Mouse (Mus musculus) embryonic facial prominence, embryonic 14.5 days (tissue): ENCODE results near the gene Gnpda2. TPM values are rescaled to one million over a fixed set of nuclear protein-coding genes. Genes with fewer than 3 reads are reported as not detected.

Experiments
- ATAC-seq: fragments of 200-750 bp; cut with Nextera tagmentation; 2 replicates; pipeline ENCODE4 v1.8.0; 2017; ENCODE audit warnings: low read depth, moderate number of reproducible peaks, moderate TSS enrichment
- DNase-seq: peaks from one replicate; pipeline ENCODE4 v3.0.0-alpha.2; 2015; ENCODE audit warnings: low spot score
- H3K27ac ChIP-seq: fragments of 300-500 bp; sonication (generic); replicated peaks from 2 replicates; pipeline ENCODE4 v1.5.1; 2014; ENCODE audit warnings: low read depth, mild to moderate bottlenecking, low read length, moderate library complexity
- H3K27me3 ChIP-seq: fragments of 300-500 bp; sonication (generic); replicated peaks from 2 replicates; pipeline ENCODE4 v1.6.1; 2014; ENCODE audit warnings: low read length; ENCODE audit not compliant: control insufficient read depth, insufficient read depth
- H3K36me3 ChIP-seq: fragments of 300-500 bp; sonication (generic); 2 replicates; pipeline ENCODE4 v1.6.1; 2014; ENCODE audit warnings: low read length, mixed read lengths; ENCODE audit not compliant: control insufficient read depth, insufficient read depth
- H3K4me1 ChIP-seq: fragments of 300-500 bp; sonication (generic); 2 replicates; pipeline ENCODE4 v1.6.1; 2014; ENCODE audit warnings: antibody characterized with exemption, low read length; ENCODE audit not compliant: control insufficient read depth, insufficient read depth
- H3K4me2 ChIP-seq: fragments of 300-500 bp; sonication (generic); 2 replicates; pipeline ENCODE4 v1.6.1; 2014; ENCODE audit warnings: low read depth, mild to moderate bottlenecking, low read length, moderate library complexity, mixed read lengths
- H3K4me3 ChIP-seq: fragments of 300-500 bp; sonication (generic); 2 replicates; pipeline ENCODE4 v1.5.1; 2014; ENCODE audit warnings: low read depth, mild to moderate bottlenecking, low read length
- H3K9ac ChIP-seq: fragments of 300-500 bp; sonication (generic); 2 replicates; pipeline ENCODE4 v1.6.1; 2014; ENCODE audit warnings: low read depth, mild to moderate bottlenecking, low read length, moderate library complexity, mixed read lengths
- H3K9me3 ChIP-seq: fragments of 300-500 bp; sonication (generic); 2 replicates; pipeline ENCODE4 v1.6.1; 2016; ENCODE audit warnings: low read length; ENCODE audit not compliant: control insufficient read depth
- WGBS: fragments of 180-500 bp; shearing (Covaris S2); extraction: QIAGEN DNeasy Blood & Tissue Kit; methylation state at CpG from one replicate; pipeline ENCODE4 v1.1.7; 2014; 5-methylcytosine and 5-hydroxymethylcytosine counted together
- polyA plus RNA-seq: library from polyadenylated mRNA; unstranded; fragments of >200 nt; fragmentation: Nextera tagmentation; extraction: Ambion mirVana; gene quantifications from 2 replicates; pipeline ENCODE4 v1.2.1, GENCODE M21; 2014

Gene Gnpda2
- polyA plus RNA-seq, result 46.6 and 48.5 TPM in 2 replicates

DNA sequence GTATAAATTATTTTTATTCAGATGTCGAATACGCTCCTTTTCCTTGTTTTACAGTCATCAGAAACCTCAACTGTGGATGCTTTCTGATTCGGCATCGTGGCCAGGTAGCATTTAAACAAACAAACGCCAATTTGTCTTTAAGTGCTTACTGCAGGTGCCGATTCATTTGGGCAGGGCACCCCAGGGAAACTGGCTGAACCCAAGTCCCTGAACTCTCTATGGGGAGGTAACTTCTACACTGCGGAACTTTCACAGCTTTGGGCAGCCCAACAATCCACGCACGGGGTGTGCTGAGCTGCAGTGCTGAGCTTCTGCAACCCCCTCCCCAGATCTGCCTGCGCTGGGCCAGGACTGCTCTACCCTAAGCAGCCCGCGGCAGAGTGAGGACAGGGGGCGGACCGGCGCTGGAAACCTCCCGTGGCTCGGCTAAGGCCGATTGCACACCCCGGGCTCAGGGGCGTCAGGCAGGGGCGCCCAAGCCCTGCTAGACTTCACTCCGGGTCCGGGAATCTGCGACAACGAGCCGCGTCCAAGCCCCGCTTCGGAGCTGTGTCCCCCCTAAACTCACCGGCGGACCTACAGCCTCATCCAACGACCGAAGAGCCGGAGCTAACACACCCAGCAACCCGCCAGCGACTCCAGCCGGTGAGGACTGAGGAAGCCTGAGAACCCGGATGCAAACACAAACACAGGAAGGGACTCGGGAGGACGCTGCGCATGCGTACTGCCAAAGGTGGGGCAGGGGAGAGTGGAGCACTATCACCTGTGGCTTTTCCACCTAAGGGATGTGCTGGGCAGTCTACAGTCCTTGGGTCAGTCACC lies at the start of gene Gnpda2:
Gene Gnpda2, minus strand, starts transcription at position 701 of the 822 bp plus-strand sequence.
- Histone ChIP-seq H3K4me3 (peak within 1 kb of the TSS; percentile 54), H3K9ac (peak within 1 kb of the TSS; percentile 73), H3K4me2 (peak within 1 kb of the TSS; percentile 66), H3K27me3 (no peaks in the 10 kb centered on the region), H3K9me3 (no peaks in the 10 kb centered on the region), H3K27ac (peak within 1 kb of the TSS; percentile 50), H3K4me1 (no peaks in the 10 kb centered on the region), H3K36me3 (peaks cover 14% of the 10 kb centered on the region; the same call in 1 of the 2 replicates)
- DNase-seq (peak; percentile 96), ATAC-seq (peak; percentile 98)
- WGBS, result 3% methylated on average over 40 of the region's 42 CpGs

DNA sequence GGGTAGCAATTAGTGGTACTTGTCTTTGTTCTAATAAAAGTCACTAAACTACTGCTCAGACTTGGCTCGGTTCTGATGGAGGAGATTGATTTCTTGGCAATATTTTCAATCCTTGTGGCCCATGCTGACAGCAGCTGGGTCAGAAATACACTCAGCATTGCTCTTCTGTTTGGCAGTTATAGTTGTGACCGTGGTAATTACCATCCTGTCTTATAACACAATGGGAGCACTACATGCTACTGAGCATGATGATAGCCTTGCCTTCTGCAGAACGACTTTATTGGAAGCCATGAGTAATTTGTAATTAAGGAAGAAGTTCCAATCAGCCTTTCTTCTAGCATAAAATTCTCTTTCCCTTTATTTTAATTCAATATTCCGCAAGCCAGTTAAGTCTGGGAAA lies 42.6 kb upstream of the Gnpda2 start:
- Histone ChIP-seq H3K4me1 (no peaks in the 10 kb centered on the region), H3K4me3 (no peak overlapping the region), H3K36me3 (no peaks in the 10 kb centered on the region), H3K27ac (no peak overlapping the region), H3K27me3 (no peaks in the 10 kb centered on the region), H3K4me2 (no peak overlapping the region), H3K9me3 (no peaks in the 10 kb centered on the region), H3K9ac (no peak overlapping the region)
- DNase-seq (no peak), ATAC-seq (no peak)
- WGBS, result 69% methylated on average over 4 of the region's 4 CpGs

DNA sequence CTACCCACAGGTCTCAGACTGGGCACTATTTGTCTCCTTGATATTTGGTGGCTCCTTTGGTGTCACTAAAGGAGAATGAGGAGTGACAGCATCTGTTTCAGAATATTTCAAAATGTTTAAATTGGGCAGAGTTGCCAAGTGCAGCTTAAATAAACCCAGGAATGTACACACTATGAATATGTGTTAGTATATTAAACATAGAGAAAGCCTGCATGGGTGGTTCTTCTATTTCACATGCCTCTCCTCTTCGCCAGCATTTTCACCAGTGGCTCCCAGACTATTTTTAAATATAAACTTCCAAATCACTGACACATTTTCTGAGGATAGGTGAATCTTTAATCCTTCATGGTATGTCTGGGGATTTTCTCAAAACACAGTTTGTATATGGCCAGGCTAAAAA lies 28.8 kb upstream of the Gnpda2 start:
- no peak for DNase-seq
- Histone ChIP-seq H3K4me3 (no peak overlapping the region), H3K36me3 (no peaks in the 10 kb centered on the region), H3K27me3 (no peaks in the 10 kb centered on the region), H3K9me3 (no peaks in the 10 kb centered on the region), H3K4me2 (no peak overlapping the region), H3K9ac (no peak overlapping the region), H3K27ac (no peak overlapping the region), H3K4me1 (no peaks in the 10 kb centered on the region)
- WGBS, result 56% methylated on average over 1 of the region's 1 CpGs
- no peak for ATAC-seq

DNA sequence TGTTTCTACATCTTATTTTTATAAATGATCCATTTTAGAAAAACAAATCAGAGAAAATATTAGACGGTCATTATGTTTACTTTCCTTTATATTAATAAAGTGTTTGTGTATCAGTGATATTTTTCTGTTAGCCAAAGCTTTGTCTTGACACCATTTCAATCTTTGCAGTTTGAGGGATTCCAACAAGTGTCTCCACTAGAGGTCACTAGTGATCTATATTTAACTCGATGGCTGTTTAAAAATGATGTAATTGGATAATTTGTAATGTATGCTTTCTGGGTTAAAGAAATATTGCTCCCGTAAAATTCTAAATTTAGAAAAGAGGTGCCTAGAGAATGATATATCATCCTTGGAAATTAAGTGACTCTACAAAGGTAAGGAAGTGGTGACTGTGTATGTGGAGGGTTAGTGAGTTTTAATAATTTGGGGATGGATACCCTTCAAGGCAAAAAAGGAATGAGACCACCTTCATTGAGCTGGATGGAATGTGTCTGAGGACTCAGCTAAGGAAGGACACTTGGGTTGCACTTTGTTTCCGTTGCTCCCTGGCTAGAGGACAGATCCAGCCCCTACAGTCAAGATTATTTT lies 21.2 kb upstream of the Gnpda2 start:
- 13% methylated on average over 4 of the region's 4 CpGs for WGBS
- H3K9ac ChIP-seq, result no peak overlapping the region
- H3K9me3 ChIP-seq, result no peaks in the 10 kb centered on the region
- 0 out of 2 replicates have a peak, but pooled peaks cover 3% of the 10 kb centered on the region for H3K27me3 ChIP-seq
- H3K4me2 ChIP-seq, result no peak overlapping the region
- no peak overlapping the region for H3K4me3 ChIP-seq
- DNase-seq, result peak; percentile 54
- no peak for ATAC-seq
- H3K36me3 ChIP-seq, result no peaks in the 10 kb centered on the region
- H3K4me1 ChIP-seq, result no peaks in the 10 kb centered on the region
- no peak overlapping the region for H3K27ac ChIP-seq

DNA sequence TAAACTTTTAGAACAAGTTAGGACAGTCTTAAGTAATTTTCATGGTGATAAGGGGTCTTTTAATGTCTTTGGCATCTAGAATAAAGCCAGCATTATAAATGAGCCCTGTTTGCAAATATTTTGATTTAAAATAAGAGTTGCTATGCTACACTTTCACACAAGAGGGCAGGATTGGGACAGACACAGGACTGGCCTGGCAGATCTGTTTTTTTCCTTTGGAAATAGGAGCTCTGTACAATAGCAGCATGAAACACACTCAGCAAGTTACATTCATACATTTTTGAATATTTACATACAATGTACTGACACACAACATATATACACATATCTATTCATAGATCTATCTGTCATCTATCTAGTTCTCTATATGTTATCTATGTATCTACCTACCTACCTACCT lies 8.9 kb upstream of the Gnpda2 start:
- Histone ChIP-seq H3K9me3 (no peaks in the 10 kb centered on the region), H3K27ac (no peak overlapping the region), H3K4me1 (no peaks in the 10 kb centered on the region), H3K9ac (no peak overlapping the region), H3K4me2 (no peak overlapping the region), H3K4me3 (no peak overlapping the region), H3K27me3 (no peaks in the 10 kb centered on the region), H3K36me3 (no peaks in the 10 kb centered on the region)
- DNase-seq, result peak; percentile 42
- no peak for ATAC-seq

DNA sequence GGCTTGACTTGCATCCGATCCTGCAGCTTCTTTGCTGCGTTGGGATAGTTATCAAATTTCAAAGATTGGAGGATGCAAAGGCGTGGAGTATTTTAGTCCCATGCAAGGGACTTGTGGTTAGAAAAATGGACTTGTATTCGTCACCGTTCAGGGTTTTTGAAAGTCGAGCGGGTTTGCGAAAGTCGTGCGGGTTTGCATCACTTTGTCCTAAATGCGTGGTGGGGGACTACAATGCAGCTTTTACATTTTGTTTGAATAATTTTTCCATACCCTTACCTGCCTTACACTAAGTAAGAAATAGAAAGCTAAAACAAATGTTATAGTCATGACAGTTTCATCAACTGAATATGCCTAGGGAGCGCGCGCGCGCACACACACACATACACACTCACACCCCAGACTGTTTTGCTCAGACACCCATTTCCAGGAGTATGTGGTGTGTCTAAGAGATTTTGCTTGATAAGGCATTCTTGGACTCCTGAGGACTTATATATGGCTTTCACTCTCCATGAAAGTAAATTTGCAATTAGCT lies 34.7 kb downstream of the Gnpda2 start:
- WGBS, result 8% methylated on average over 16 of the region's 16 CpGs
- H3K27me3 ChIP-seq, result no peaks in the 10 kb centered on the region
- peak overlapping the region; percentile 98 for H3K9ac ChIP-seq
- peak overlapping the region; percentile 57 for H3K4me2 ChIP-seq
- peak overlapping the region; percentile 93 for H3K27ac ChIP-seq
- H3K36me3 ChIP-seq, result peaks cover 24% of the 10 kb centered on the region; the same call in 1 of the 2 replicates
- DNase-seq, result peak; percentile 18
- H3K4me3 ChIP-seq, result peak overlapping the region; percentile 94
- peaks cover 5% of the 10 kb centered on the region; the same call in 1 of the 2 replicates for H3K4me1 ChIP-seq
- no peak for ATAC-seq
- H3K9me3 ChIP-seq, result no peaks in the 10 kb centered on the region

DNA sequence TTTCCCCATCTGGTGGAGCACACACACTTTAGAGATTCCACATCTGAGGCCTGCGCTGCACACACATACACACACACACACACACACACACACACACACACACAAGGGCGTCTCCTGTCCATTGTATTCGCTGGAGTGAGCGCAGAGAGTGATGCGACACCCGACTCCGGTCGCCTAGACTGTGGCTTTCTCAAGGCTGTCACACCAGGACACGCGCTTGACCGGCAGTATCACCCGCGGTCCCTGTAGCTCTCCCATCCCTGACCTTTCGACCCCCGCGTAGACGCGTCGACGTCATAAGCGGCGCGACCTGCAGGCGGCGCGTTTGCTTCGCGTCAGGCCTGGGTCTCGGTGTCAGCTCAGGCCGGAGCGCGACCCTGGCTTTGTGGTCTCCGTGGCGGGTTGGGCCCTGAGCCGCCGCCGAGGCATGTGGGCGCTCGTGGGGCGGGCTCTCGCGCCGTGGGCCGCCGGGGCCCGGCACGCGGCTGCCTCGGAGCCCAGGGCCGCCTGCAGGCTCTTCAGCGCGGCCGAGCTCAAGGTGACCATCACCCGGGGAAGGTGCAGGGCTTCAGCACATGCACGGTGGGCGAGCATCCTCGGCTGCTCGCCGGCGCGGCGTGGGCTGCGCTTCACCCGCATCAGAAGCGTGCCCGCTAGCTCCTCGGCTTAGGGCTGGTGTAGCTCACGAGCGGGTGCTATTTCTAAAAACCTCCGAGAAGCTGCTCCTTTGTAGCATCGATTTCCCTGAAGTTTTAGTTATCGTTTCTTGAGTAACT lies 35.3 kb downstream of the Gnpda2 start, which contains the start of gene Guf1:
Gene Guf1, plus strand, starts transcription at position 296 of the 776 bp plus-strand sequence.
- DNase-seq (peak; percentile 92), ATAC-seq (peak; percentile 93)
- H3K9ac ChIP-seq, result peak within 1 kb of the TSS; percentile 98
- H3K9me3 ChIP-seq, result no peaks in the 10 kb centered on the region
- peaks cover 20% of the 10 kb centered on the region; the same call in 1 of the 2 replicates for H3K36me3 ChIP-seq
- peak within 1 kb of the TSS; percentile 57 for H3K4me2 ChIP-seq
- H3K4me3 ChIP-seq, result peak within 1 kb of the TSS; percentile 94
- no peaks in the 10 kb centered on the region for H3K27me3 ChIP-seq
- peaks cover 5% of the 10 kb centered on the region; the same call in 1 of the 2 replicates for H3K4me1 ChIP-seq
- WGBS, result 1% methylated on average over 50 of the region's 72 CpGs
- peak within 1 kb of the TSS; percentile 93 for H3K27ac ChIP-seq

DNA sequence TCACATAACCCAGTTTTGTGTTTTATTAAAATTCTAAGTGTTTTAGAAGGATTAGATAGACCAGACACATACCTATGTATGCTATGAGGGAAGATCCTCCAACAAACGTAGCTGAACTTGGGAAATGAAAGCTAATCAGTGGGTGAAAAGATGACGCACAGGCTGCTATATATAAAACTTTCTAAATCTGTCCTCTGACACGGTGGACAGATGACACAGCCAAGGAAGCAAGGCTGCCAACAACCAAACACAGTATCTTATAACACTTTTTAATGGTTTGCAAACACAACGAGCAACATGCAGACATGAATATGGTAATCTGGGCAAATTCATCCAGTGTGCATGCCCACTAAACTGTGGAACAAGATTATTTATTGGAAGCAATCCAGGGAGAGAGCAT lies 49.7 kb downstream of the Gnpda2 start, which contains the start of gene Yipf7:
Gene Yipf7, minus strand, starts transcription at position 160 of the 400 bp plus-strand sequence.
- no peak for ATAC-seq
- WGBS, result 71% methylated on average over 4 of the region's 4 CpGs

More for the DNA sequence above, 49.7 kb downstream of the Gnpda2 start, which contains the start of gene Yipf7:
- Histone ChIP-seq H3K9me3 (no peaks in the 10 kb centered on the region), H3K36me3 (no peaks in the 10 kb centered on the region), H3K9ac (no peak within 1 kb of the TSS), H3K4me3 (no peak within 1 kb of the TSS), H3K4me2 (no peak within 1 kb of the TSS), H3K27me3 (no peaks in the 10 kb centered on the region), H3K4me1 (no peaks in the 10 kb centered on the region), H3K27ac (no peak within 1 kb of the TSS)
- DNase-seq, result no peak
